Mouse (Mus musculus) adrenal gland, adult 8-10 months (tissue): ENCODE measurements around the gene Numbl. TPM values are rescaled to one million over a fixed set of nuclear protein-coding genes. Genes with fewer than 3 reads are reported as not detected.
A peak's percentile ranks its signal among the peaks of the same experiment; 100 is the strongest.

ENCODE experiments used
- DNase-seq: peaks from one replicate; pipeline ENCODE4 v3.0.0; 2022
- total RNA-seq, 4 experiments: library from RNA; stranded (reverse); gene quantifications; 2 replicates each; pipeline ENCODE4 v1.2.4; 2022

Numbl gene
- total RNA-seq, 4 experiments from 2014 or later = 8.9 to 16.2 (median 14.1) TPM

DNA sequence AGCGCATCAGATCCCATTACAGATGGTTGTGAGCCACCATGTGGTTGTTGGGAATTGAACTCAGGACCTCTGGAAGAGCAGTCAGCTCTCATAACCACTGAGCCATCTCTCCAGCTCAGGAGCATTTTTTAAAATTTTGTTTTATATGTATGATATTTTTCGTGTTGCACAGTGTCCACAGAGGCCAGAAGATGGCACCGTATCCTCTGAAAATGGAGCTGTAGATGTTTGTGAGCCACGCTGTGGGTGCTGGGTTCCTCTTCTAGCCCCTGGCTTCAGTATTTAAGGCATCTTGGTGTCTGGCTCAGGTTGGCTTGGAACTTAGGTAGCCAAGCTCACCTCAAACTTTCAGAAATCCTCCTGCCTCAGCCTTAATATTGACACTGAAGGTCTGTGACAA lies 38.3 kb downstream of the Numbl start:
- no peak for DNase-seq

- DNase-seq = no peak
Observed at GRCm38 (mm10) chr7:27298033-27298610, 39.9 kb downstream of the Numbl start.

GRCm38 (mm10) chr7:27298816-27299215 lies 40.6 kb downstream of the Numbl start:
- DNase-seq = no peak

DNA sequence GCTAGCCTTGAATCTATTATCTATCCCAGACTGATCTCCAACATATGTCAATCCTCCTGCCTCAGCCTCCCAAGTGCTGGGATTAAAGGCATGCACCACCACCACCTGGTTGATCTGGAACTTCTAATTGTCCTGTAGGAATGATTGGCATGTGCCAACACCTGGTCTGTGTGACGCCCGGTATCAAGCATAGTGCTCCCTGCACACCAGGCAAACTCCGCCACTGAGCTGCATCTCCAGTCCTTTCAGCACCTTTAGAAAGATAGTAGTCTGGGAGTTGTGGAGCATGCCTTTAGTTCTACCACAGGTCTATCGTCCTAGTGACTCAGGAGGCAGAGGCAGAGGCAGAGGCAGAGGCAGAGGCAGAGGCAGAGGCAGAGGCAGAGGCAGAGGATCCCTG lies 42.1 kb downstream of the Numbl start:
- DNase-seq = no peak

- DNase-seq = no peak
Observed at GRCm38 (mm10) chr7:27300801-27301200, 42.6 kb downstream of the Numbl start.

GRCm38 (mm10) chr7:27302172-27302571 lies 43.9 kb downstream of the Numbl start:
- peak; percentile 50 for DNase-seq

GRCm38 (mm10) chr7:27305091-27305730 lies 47.0 kb downstream of the Numbl start:
- DNase-seq = no peak

DNA sequence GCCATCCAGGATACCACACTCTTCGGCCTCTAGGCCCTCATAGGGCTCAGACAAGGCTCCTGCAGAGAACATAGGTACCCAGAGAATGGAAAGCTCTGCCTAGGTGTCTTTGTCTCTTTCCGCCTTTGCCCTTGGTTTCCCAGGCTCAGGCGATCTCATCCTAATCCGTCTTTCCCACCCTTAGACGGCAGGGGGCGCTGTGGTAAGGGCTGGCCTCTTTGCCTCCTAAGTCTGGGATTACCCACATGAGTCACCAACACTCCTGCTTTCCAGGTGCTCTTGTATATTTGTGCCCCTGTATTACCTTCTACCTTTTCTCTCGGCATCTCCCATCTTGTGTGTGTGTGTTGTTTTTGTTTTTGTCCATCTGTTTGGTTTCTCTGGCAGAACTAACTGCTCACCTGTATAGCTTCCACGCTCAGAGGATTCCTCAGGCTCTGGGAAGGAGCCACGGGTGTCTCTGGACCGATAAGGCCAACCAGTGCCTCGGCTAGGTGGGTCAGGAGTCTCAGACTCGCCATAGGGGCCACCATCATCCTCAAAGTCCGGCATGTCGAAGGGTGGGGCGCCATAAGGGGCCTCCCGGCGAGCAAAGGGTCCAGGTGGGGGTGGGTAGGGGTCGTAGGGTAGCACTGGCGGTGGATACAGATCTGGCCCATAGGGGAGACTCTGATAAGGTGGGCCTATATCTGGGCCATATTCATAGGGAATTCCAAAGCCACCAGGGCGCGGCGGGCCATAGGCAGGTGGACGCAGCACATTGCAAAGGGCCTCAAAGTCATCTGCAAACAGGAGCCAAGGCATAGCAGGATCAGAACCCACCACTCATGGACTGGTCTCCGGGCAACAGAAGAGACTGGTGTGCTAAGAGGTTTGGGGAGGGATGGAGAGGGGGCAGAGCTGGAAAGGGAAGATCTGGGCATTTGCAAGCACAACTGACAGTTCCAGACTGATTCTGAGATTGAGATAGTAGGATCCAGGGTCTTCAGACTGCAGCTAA lies 48.2 kb downstream of the Numbl start:
- DNase-seq = no peak

- DNase-seq = no peak
Observed at GRCm38 (mm10) chr7:27307551-27307950, 49.3 kb downstream of the Numbl start.

DNA sequence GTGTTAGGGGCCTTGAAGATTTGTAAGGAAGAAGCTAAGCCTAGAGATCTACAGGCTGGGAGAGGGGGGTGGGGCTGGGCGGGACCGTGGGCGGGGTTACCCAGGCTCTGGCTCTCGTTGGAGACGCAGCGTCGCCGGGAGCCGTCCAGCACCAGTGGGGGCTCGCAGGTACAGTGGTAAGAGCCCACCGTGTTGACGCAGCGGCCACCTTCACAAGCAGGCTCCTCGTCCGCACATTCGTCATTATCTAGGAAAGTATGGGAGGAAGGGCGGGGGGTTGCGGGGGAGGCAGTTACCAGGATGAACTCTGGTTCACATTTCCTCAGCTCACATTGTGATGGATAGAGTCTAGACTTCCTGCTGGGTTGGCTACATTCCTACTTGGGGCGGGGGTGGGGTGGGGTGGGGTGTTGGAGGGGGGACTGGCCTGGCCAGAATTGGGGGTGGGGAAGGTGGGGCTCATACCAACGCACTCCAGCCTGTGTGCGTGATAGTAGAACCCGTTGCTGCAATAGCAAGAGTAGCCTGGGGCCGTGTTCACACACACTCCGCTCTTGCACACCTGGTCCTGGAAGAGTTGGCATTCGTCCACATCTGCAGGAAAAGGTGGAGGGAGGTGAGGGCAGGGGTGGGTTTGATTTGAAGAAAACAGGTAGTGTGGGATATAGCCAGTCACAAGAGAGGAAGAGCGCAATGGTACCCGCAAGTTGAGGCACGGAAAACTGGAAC lies 50.8 kb downstream of the Numbl start:
- no peak for DNase-seq

- DNase-seq = no peak
Observed at GRCm38 (mm10) chr7:27309832-27310231, 51.6 kb downstream of the Numbl start.

- no peak for DNase-seq
Observed at GRCm38 (mm10) chr7:27310306-27310705, 52.1 kb downstream of the Numbl start.

GRCm38 (mm10) chr7:27310996-27311535 lies 52.8 kb downstream of the Numbl start:
- no peak for DNase-seq

- no peak for DNase-seq
Observed at GRCm38 (mm10) chr7:27311651-27312284, 53.5 kb downstream of the Numbl start.

- no peak for DNase-seq
Observed at GRCm38 (mm10) chr7:27314393-27314792, 56.2 kb downstream of the Numbl start.

- no peak for DNase-seq
Observed at GRCm38 (mm10) chr7:27315958-27316357, 57.7 kb downstream of the Numbl start.

DNA sequence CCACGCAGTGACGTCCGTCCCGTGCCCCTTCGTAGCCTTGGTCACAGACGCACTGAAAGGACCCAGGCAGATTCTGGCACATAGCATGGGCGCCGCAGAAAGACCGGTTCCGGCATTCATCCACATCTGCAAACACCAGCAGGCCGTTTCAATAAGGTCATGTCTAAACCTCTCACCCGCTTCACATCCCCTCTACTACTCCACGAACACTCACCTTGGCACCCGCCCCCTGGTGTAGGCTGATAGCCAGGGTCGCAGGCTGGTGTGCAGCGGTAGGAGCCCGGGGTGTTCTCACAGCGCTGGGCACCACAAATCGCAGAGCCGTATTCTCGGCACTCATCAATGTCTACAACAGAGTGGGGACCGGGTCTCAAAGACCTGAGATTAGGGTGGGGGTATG lies 61.2 kb downstream of the Numbl start:
- no peak for DNase-seq

GRCm38 (mm10) chr7:27322291-27322690 lies 64.1 kb downstream of the Numbl start:
- DNase-seq = no peak

GRCm38 (mm10) chr7:27323001-27323400 lies 64.8 kb downstream of the Numbl start:
- no peak for DNase-seq

GRCm38 (mm10) chr7:27324161-27324560 lies 65.9 kb downstream of the Numbl start:
- no peak for DNase-seq

GRCm38 (mm10) chr7:27324928-27325327 lies 66.7 kb downstream of the Numbl start:
- no peak for DNase-seq

GRCm38 (mm10) chr7:27325697-27326096 lies 67.5 kb downstream of the Numbl start:
- DNase-seq = peak; percentile 75
